Mouse (Mus musculus): ENCODE results near the gene Crisp2.
"Not testable (repeated sequence)": the region's sequence is repeated elsewhere in the genome, so short reads cannot be mapped to it uniquely, and the experiment has no call there.

The Crisp2 gene

DNA sequence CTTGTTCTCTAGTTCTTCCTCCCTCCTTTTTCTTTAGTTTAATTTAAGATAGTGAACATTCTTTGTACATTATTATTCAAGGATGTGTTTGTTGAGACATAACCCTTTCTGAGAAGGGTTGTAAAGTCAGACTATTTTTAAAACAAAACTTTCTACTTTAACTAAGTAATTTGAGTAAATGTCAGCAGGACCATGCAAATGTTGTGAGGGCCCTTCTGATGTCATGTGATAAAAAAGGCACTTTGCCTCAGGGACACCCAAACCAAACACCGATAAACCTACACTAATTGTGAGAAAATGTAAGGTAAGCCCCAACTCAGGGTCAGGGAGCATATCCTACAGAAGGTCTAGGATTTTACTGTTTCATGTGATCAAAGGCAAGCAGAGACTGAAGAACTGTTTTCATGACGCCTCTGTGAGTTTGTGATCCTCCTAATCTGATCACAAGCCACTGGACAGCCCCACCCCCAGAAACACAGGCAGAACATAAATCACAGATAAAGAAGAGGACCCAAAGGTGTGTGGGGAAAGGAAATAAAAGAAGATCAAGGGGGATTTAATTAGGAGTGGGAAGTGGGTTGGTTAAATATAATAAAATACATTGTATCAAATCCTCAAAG is at the start of gene Crisp2:
Gene Crisp2, minus strand, starts transcription at position 51 of the 620 bp plus-strand sequence.
- no peak for DNase-seq (ENCODE audit: low spot score in 2 of 2)

DNA sequence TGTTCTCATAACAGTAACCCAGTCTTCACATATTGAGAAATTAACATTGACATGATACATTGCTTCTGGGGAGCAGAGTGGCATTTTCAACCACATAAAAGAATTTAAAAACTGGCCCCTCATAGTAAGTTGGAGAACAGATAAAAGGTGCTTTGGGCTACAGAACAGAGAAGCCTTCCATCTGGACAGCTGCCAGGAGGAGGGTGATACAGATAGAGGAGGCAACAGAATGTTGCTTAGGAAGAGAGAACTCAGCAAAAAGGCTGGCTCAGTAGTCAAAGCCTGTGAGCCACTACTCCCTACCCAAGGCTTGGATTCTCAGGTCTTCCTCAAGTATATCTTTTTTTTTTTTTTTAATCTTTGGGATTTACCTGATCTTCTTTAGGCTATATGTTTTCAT is 48.3 kb upstream of the Crisp2 start:
- no peak for DNase-seq (ENCODE audit: low spot score in 2 of 2)

DNA sequence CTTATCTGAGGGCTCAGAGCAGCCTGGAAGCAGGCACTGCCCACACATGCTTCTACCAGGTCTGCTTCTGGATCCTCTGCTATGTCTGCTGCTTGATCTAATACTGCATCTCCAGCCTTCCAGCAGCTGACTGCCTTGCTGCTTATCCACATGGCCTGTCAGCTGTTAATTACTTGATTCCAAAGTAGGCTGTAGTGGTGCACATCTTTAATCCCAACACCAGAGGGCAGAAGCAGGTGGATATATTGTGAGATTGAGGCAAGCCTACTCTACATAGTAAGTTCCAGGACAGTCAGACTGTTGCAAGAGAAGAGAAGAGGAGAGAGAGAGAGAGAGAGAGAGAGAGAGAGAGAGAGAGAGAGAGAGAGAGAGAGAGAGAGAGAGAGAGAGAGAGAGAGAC is 30.5 kb upstream of the Crisp2 start:
- DNase-seq (ENCODE audit: low spot score in 2 of 2): no peak

DNA sequence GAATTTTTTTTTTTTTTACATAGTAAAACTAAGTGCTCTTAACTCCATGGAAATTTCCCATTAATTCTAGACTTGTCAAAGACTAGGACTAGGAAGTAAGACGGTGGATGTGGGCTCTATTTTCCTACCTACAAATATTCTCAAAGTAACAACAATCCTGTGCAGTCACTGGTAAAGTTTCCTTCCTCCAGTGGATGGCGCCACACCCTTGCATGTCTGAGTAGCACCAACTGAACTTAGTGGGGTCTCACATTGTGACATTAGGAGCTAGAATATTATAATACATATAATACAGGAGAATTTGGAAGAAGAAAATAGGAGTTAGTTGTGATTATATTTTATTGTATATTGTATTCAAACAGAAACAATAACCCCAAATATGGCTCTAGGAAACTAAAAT is 25.1 kb upstream of the Crisp2 start:
- DNase-seq (ENCODE audit: low spot score in 2 of 2): no peak

DNA sequence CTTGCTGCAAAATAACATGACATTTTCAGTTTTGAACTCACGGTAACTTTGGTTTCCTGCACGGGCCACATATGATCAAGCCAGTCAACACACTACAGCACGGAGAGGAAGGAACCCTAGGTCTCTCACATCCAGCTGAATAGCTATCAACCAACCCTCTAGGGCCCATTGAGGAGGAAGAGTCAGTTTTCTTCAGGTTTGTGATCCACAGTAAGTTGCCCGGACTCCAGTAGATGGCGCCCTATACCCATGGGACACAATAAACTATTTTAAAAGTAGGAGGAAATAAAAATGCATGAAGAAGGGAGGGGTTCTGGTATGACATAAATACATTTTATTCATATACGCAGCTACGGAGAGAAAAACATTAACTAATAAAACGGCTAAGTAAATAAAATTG is 17.7 kb upstream of the Crisp2 start:
- DNase-seq (ENCODE audit: low spot score in 2 of 2): no peak

DNA sequence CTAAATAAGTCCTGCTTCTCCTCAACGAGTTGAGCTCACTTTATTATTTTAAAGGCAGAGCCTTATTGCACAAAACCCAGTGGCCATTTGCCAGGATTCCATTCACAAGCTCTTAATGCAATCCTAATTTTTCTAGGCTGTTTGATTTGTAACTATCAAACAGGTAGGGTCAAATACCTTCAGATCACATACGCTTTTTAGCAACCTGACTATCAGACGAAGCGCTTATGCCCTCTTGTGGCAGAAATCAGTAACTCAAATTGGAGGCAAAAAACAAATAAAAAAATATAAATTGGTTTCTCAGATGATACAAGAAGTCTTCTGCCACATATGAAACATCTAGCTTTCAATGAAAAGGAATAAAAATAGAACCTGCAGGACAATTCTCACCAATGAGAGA is 17.0 kb upstream of the Crisp2 start:
- no peak for DNase-seq (ENCODE audit: low spot score in 2 of 2)

DNA sequence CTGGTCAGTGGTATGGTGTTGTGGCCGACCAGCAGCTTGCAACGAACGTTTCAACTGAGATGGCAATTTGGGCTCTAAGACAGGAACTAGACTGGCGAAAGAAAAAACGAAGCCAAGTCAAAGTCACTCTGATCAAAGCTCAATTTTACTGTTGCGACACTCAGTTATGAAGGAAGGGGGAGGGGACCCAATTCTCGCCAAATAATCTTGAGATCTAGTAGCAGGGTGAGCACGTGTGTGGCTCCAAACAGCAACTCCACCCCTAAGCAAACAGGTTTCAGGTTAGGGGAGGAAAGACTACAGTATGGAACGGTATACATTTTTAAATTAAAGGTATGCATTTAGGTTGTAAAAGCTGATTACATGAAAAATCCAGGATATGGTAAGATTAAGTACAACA is 14.7 kb upstream of the Crisp2 start:
- DNase-seq (ENCODE audit: low spot score in 2 of 2): no peak

DNA sequence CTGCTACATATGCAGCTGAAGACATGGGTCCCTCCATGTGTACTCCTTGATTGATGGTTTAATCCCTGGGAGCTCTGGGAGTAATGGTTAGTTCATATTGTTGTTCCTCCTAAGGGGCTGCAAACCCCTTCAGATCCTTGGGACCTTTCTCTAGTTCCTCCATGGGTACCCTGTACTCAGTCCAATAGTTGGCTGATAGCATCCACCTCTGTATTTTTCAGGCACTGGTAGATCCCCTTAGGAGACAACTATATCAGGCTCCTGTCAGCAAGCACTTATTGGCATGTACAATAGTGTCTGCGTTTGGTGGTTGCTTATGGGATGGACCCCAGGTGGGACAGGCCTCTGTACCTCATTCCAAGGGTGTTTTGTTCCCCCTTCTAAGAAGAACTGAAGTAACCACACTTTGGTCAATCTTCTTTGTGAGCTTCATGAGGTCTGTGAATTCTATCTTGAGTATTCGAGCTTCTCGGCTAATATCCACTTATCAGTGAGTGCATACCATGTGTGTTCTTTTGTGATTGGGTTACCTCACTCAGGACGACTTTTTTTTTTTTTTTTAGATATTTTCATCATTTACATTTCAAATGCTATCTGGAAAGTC is 10.6 kb upstream of the Crisp2 start:
- DNase-seq (ENCODE audit: low spot score in 2 of 2): no peak

DNA sequence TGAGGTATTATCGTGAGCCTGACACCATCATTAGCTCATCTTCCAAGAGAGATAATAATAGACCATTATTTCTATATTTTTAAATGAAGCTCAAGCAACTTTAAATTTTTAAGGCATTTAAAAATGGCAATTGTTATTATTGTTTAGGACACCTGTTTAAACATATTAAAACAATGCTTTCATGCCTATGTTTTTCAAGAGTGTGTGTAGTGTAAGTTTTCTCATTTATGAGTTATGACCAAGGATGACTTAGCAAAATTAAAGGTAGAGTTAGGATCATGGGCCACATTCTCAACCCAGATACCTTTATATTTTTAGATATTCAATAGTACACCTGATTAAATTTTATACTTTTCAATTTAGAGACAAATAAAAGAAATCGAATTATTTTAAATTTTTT is 5.5 kb upstream of the Crisp2 start:
- DNase-seq (ENCODE audit: low spot score in 2 of 2): no peak

DNA sequence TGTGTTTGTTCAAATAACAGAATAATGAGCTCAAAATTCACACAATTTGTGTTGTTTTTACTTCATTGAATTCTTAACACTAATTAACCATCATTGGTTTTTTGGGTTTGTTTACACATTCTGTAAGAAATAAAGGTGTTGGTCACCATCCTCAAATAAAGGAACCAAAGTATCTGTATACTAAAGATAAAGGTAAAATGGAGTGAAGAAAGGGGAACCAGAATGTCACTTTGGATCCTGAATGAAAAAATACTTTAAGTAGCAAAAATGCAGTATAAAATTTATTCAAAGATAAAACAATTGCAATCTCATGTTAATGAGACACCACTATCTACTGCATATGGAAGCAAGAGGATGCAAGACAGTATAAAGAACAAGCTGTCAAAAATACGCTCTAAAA is 4.8 kb upstream of the Crisp2 start:
- DNase-seq (ENCODE audit: low spot score in 2 of 2): no peak

DNA sequence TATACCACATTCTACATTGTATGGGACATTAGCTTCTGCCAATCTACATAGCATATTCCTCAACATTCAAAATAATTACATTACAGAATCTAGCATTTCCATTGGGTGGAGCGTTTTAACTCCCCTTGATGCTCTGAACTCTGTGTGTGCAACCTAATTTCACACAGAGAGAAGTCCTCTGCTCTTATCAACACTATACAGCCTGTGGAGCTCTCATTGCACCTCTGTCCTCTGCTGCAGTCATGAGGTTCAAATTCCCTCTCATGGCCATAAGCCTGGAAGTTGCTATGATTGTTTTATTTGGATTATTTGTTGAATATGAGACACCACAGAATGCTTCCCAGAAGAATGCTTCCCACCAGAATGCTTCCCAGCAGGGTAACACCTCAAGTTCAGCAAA is 4.1 kb upstream of the Crisp2 start, which contains the start of gene Rhag:
Gene Rhag, plus strand, starts transcription at position 193 of the 400 bp plus-strand sequence.
- no peak for DNase-seq (ENCODE audit: low spot score in 2 of 2)

DNA sequence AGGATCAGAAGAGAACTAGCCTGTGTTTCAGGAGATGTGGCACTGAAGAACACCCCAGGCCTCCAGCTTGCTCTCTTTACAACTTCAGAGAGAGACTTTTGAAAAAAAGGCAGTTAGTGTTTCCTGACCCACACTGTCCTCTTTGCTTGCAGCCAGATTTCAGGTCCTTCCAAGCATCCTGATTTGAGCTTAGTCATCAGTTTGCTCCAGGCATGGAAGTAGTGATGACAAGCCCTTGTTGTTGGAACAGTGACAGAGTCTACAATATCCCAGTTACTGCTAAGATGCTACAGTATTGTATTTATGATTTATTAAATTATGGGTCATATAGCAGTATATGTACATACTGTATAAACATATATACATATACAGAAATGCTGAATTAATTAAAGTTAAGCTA is 1.3 kb upstream of the Crisp2 start:
- no peak for DNase-seq (ENCODE audit: low spot score in 2 of 2)

DNA sequence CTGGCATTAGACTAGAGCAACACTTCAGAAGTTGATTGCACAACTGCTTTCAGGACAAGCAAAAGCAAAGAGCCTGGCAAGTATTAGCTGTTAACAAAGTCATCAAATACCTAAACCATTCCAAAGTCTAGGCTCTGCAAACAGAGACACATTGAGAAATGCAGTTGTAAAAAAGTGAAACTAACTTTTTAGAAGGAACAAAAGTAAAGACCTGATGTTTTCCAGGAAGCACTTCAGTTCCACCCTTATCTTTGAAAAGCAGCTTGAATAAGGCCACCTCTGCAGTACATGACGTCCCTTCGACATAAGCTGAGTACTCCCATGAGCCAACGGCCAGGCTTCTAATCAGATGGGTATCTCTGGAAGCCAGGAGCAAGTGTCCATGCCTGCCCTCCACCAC is 253 bp downstream of the Crisp2 start:
- DNase-seq (ENCODE audit: low spot score in 2 of 2): no peak

DNA sequence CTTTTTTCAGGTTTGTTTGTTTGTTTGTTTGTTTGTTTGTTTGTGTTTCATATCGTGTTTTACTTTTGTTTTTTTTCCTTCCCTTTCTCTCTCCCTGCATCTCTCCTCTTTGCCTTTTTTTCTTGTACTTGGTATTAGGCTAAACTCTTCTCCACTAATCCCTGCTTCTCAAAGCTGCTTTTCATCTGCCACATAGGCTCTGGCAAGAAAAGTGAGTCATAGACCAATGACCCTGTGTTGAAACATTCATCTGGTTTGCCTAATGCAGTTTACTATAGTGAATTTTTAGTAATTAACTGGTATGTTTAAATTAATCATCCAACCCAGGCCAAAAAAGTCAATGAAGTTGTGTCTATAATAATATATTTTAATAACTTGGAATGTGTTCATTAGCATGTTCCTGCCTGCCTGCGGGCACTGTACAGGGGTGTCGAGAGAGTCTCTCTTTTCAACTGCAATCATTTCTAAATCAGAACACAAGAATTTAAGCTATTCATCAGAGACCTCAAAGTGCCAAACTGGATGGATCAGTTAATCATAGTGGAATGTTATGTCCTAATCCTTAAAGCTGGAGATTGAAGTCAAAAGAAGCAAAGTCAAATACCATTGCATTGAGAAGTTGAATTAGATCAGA is 4.0 kb downstream of the Crisp2 start:
- DNase-seq (ENCODE audit: low spot score in 2 of 2): no peak

DNA sequence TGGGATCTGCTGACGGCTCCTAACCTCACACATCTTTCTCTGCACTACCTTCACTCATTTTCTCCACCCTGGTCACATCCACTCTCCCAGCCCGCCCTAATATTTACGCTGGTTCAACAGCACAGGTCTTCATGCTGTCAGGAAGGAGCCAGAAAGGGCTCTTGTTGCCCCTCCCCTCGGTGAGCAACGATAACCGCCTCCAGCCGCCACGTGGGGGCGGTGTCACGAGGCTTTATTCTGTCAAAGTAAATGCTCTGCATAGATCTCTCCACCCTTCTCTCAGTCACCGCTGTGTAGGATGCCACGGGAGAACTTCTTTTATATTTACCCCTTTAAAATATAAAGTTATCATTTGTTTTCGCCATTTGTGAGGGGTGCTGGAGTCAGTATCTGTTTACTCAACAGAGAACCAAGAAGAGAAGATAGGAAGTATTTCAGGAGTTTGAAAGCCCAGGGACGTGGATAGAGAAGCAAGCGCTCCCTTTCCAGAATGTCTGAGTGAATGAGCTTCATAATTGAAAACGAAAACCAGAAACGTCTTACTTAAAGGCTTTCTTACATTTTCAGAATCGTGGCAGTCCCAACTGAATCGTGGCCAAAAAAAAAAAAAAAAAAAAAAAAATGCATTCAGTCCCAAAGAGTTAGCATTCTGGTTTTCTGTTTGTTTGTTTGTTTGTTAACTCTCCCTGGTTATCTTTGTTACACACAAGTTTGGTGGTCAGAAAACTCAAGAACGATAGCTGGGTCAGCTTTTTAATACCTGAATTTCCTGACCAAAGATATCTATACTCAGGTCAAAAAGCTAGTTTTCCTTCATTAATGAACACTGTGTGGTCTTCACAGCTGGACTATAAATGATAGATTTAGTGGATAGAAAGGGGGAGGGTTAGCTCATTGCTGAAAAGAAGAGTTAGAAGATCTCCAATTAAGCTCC is 12.6 kb downstream of the Crisp2 start:
- DNase-seq (ENCODE audit: low spot score in 2 of 2): no peak

DNA sequence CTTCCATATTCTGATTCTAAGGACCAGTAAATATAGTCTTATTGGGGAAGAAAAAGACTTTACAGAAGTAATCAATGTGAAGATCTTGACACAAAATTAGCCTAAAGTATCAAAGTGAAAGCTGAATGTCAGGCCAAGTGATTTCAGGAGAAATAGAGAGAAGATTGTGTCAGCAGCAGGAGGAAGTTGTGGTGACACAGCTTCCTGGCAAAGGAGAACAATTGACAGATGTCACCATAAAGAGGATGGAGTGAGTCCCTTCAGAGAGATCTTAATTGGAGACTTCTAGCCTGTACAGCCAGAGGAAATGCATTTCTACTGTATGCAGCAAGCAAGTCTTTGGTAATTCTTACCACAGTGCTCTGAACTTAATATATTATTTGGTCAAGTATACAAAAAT is 16.9 kb downstream of the Crisp2 start:
- no peak for DNase-seq (ENCODE audit: low spot score in 2 of 2)

DNA sequence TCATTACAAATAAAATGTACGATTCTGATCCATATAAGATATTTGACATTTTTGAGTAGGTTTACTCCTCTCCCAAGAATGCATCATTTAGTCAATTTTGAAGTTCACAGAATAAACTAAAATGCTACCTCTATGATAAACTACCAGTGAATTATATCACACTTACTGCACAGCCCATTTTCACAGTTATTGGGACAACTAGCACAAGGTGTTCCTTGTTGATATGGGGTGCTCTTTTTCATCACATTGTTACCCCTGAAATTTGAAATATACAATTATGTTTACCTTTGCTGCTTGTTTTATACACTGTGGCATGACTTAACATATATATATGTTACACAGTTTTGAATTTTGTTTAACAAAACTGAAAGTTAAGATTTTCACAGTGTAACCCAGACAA is 39.7 kb downstream of the Crisp2 start:
- DNase-seq (ENCODE audit: low spot score in 2 of 2): no peak

DNA sequence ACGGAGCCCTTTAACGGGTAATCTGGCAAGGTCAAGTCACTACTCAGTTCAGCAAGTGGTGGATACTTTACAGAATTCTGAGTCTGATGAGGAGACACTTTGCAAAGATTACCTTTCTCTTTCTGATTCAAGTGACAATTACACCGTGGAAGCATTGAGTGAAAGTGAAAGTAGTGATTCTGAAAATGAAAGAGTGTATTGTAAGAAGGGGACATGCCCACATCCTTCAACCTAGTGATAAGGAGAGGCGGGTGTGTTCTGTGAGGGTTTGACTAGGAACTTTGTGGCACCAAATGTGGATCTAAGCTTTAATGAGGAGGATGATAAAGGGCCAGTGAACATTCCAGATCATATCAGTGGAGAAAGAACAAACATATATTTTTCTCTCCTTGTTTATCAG is 43.1 kb downstream of the Crisp2 start:
- DNase-seq (ENCODE audit: low spot score in 2 of 2): no peak

DNA sequence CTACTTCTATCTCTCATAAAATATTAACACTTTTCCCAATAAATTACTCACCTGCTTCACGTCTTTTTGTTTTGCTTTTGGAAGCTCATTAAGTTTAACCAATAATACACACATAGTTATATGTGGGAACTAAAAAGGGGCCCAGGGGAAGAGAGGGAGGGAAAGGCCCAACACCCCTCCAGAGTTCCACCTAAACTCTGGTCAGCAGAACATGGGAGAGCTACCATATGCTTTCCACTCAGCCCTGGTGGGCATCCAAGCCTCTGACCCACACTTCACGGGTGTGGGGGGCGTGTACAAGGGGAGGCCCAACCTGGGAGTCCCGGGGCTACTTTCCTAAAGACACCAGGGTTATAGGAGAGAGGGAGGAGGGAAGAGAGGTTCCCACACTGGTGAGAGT is 75.1 kb downstream of the Crisp2 start:
- DNase-seq (ENCODE audit: low spot score in 2 of 2): no peak

DNA sequence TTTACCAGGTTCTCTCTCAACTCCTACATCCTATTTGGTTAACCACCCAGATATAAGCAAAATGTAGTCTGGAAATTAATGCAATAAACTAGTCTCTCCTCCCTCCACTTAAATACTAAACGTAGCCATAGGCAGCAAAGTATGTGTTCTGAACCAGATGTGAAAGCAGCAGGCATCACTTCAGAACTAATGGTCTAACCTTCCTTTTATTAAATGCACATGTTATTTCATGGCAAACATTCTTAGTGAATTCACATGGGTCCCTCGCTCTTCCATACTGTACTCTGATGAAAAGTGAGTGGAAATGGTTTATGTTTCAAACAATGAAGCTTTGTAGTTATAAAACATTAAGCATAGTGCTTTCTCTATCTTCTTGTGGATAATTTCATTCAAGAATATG is 75.5 kb downstream of the Crisp2 start:
- no peak for DNase-seq (ENCODE audit: low spot score in 2 of 2)

DNA sequence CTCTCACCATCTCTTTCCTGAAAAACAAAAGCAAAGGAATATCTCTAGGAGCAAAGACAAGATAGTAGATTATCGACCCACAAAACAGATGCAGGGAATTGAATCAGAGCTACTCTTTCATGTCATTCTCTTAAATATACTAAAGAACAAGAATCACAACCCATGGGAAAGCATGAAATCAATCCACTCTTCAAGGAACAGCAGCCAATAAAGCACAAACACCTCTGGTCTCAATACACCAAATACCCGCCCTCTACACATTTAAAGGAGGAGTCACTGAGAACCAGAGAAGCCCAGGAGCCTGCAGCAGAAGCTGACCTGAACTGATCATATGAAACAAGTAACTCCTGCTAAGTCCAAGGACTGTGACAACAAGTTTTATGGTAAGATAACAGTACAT is 80.0 kb downstream of the Crisp2 start, which contains the start of gene Esp1:
Gene Esp1, plus strand, starts transcription at position 301 of the 400 bp plus-strand sequence.
- no peak for DNase-seq (ENCODE audit: low spot score in 2 of 2)

DNA sequence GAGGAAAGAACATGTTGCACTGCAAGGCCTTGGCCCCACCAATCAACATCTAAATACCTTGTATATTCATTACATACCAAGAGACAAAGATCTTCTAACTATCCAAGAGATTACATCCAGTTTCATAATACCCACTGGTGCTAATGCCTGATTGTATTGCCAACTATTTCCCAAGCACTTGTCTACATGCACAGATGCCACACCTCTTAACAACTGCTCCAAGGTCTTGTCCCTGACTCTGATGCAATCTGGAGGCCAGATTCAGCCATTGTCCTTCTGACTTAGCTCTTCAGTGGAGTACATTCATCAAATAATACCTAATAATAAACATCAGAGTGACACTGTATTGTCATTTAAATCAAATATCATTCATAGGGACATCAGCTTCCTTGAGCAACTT is 89.7 kb downstream of the Crisp2 start:
- DNase-seq (ENCODE audit: low spot score in 2 of 2): not testable (repeated sequence)
